Mouse (Mus musculus) liver, adult 2 months (tissue): ENCODE data around the gene Eva1c. TPM values are rescaled to one million over a fixed set of nuclear protein-coding genes. Genes with fewer than 3 reads are reported as not detected.

ENCODE experiments used
- DNase-seq: peaks from one replicate; pipeline ENCODE4 v3.0.0-alpha.2; 2011; ENCODE audit warnings: low read depth, low spot score; ENCODE audit errors: extremely low read depth
- H3K27ac ChIP-seq: fragments of 200-500 bp; replicated peaks from 2 replicates; pipeline ENCODE4 v1.5.1; 2012; ENCODE audit warnings: low read depth, mild to moderate bottlenecking, control low read depth, inconsistent platforms, low read length; ENCODE audit not compliant: insufficient read depth
- H3K27me3 ChIP-seq: fragments of 200-500 bp; 2 replicates; pipeline ENCODE4 v1.6.1; 2012; ENCODE audit warnings: mild to moderate bottlenecking, moderate library complexity, low read length, inconsistent platforms; ENCODE audit not compliant: control insufficient read depth, insufficient read depth
- H3K36me3 ChIP-seq: fragments of 200-500 bp; 2 replicates; pipeline ENCODE4 v1.6.1; 2012; ENCODE audit warnings: low read length, inconsistent platforms; ENCODE audit not compliant: control insufficient read depth, insufficient read depth
- H3K4me1 ChIP-seq: fragments of 200-500 bp; 2 replicates; pipeline ENCODE4 v1.6.1; 2011; ENCODE audit warnings: low read length; ENCODE audit not compliant: control insufficient read depth, insufficient read depth
- H3K4me3 ChIP-seq: fragments of 200-500 bp; 2 replicates; pipeline ENCODE4 v1.5.1; 2011; ENCODE audit warnings: low read depth, mild to moderate bottlenecking, control low read depth, low read length, moderate library complexity; ENCODE audit not compliant: insufficient read depth
- H3K79me2 ChIP-seq: fragments of 200-500 bp; 2 replicates; pipeline ENCODE4 v1.6.1; 2012; ENCODE audit warnings: inconsistent platforms, mild to moderate bottlenecking, low read length, moderate library complexity; ENCODE audit not compliant: control insufficient read depth, insufficient read depth
- H3K9ac ChIP-seq: fragments of 200-500 bp; 2 replicates; pipeline ENCODE4 v1.6.1; 2012; ENCODE audit warnings: low read depth, mild to moderate bottlenecking, control low read depth, inconsistent platforms, low read length
- CTCF ChIP-seq: fragments of 200-500 bp; IDR thresholded peaks from 2 replicates; pipeline ENCODE4 v1.5.1; 2011; ENCODE audit warnings: low read depth, low read length, control low read depth
- POLR2A ChIP-seq: fragments of 200-500 bp; IDR thresholded peaks from 2 replicates; pipeline ENCODE4 v1.6.1; 2011; ENCODE audit warnings: low read length, control low read depth; ENCODE audit not compliant: insufficient read depth; ENCODE audit errors: extremely low read depth
- WGBS: fragments of 180-500 bp; shearing (Covaris S2); methylation state at CpG from one replicate; pipeline ENCODE4 v1.1.7; 2018; 5-methylcytosine and 5-hydroxymethylcytosine counted together
- polyA plus RNA-seq: library from polyadenylated mRNA; depleted of rRNA; stranded (reverse); fragments of >200 nt; gene quantifications from 2 replicates; pipeline ENCODE4 v1.2.3, GENCODE M21; 2012
- total RNA-seq: library from RNA; depleted of rRNA; stranded (reverse); fragments of >200 nt; gene quantifications from 2 replicates; pipeline ENCODE4 v1.2.3, GENCODE M21; 2014

The Eva1c gene
- total and polyA plus RNA-seq, 2 experiments, result 0.37 to 0.38 TPM

- H3K27ac ChIP-seq, result 0 out of 2 replicates have a peak overlapping the region, but pooled peaks have one; percentile 37
Observed at GRCm38 (mm10) chr16:90916040-90916481, 89.5 kb downstream of the Eva1c start.

GRCm38 (mm10) chr16:90917156-90917555 is 90.6 kb downstream of the Eva1c start:
- no peak overlapping the region for H3K4me3 ChIP-seq
- no peaks in the 10 kb centered on the region for H3K27me3 ChIP-seq
- no peaks in the 10 kb centered on the region for H3K36me3 ChIP-seq
- 86% methylated on average over 8 of the region's 8 CpGs for WGBS
- DNase-seq, result no peak
- no peak for TF ChIP-seq CTCF
- no peak for TF ChIP-seq POLR2A
- no peak overlapping the region for H3K27ac ChIP-seq
- H3K4me1 ChIP-seq, result no peaks in the 10 kb centered on the region
- H3K79me2 ChIP-seq, result no peaks in the 10 kb centered on the region
- no peak overlapping the region for H3K9ac ChIP-seq

More at GRCm38 (mm10) chr16:90916040-90916481, 89.5 kb downstream of the Eva1c start:
- Histone ChIP-seq H3K36me3 (no peaks in the 10 kb centered on the region), H3K79me2 (no peaks in the 10 kb centered on the region), H3K9ac (no peak overlapping the region), H3K27me3 (no peaks in the 10 kb centered on the region), H3K4me1 (no peaks in the 10 kb centered on the region), H3K4me3 (no peak overlapping the region)
- WGBS, result 34% methylated on average over 12 of the region's 12 CpGs
- TF ChIP-seq POLR2A, result no peak
- no peak for TF ChIP-seq CTCF
- DNase-seq, result peak; percentile 14

- Histone ChIP-seq H3K27me3 (no peaks in the 10 kb centered on the region), H3K4me3 (no peak overlapping the region), H3K79me2 (no peaks in the 10 kb centered on the region), H3K4me1 (no peaks in the 10 kb centered on the region), H3K9ac (no peak overlapping the region), H3K36me3 (no peaks in the 10 kb centered on the region), H3K27ac (no peak overlapping the region)
- WGBS, result 49% methylated on average over 10 of the region's 10 CpGs
- DNase-seq, result no peak
- TF ChIP-seq POLR2A, result no peak
- TF ChIP-seq CTCF, result no peak
Observed at GRCm38 (mm10) chr16:90921471-90922159, 95.1 kb downstream of the Eva1c start.

GRCm38 (mm10) chr16:90924606-90925370 is 98.3 kb downstream of the Eva1c start:
- Histone ChIP-seq H3K79me2 (no peaks in the 10 kb centered on the region), H3K36me3 (peaks cover 3% of the 10 kb centered on the region; the same call in 1 of the 2 replicates), H3K27ac (no peak overlapping the region), H3K4me3 (no peak overlapping the region), H3K9ac (no peak overlapping the region), H3K4me1 (no peaks in the 10 kb centered on the region), H3K27me3 (no peaks in the 10 kb centered on the region)
- 80% methylated on average over 13 of the region's 13 CpGs for WGBS
- DNase-seq, result peak; percentile 16
- TF ChIP-seq POLR2A (no peak), CTCF (no peak)

GRCm38 (mm10) chr16:90925461-90925860 is 98.9 kb downstream of the Eva1c start:
- DNase-seq, result peak; percentile 37
- Histone ChIP-seq H3K27me3 (no peaks in the 10 kb centered on the region), H3K36me3 (peaks cover 3% of the 10 kb centered on the region; the same call in 1 of the 2 replicates), H3K79me2 (no peaks in the 10 kb centered on the region), H3K4me3 (no peak overlapping the region), H3K9ac (no peak overlapping the region), H3K4me1 (no peaks in the 10 kb centered on the region), H3K27ac (no peak overlapping the region)
- WGBS, result 34% methylated on average over 5 of the region's 5 CpGs
- TF ChIP-seq POLR2A (no peak), CTCF (peak; percentile 90)

- 92% methylated on average over 4 of the region's 4 CpGs for WGBS
- Histone ChIP-seq H3K4me3 (no peak overlapping the region), H3K9ac (no peak overlapping the region), H3K4me1 (no peaks in the 10 kb centered on the region), H3K36me3 (peaks cover 3% of the 10 kb centered on the region; the same call in 1 of the 2 replicates), H3K27me3 (no peaks in the 10 kb centered on the region), H3K27ac (no peak overlapping the region), H3K79me2 (no peaks in the 10 kb centered on the region)
- TF ChIP-seq POLR2A (no peak), CTCF (no peak)
- DNase-seq, result no peak
Observed at GRCm38 (mm10) chr16:90927446-90927845, 100.9 kb downstream of the Eva1c start.
